Mouse (Mus musculus) E14TG2a.4 (cell line): ENCODE data around the gene Stag2.

Experiments used
- CTCF ChIP-seq: conservative IDR thresholded peaks from 2 replicates; pipeline ENCODE4 v1.5.1; 2014; ENCODE audit warnings: low read length
- NANOG ChIP-seq: IDR thresholded peaks from 2 replicates; pipeline ENCODE4 v1.6.1; 2014; ENCODE audit warnings: borderline replicate concordance, low read length, mixed read lengths

DNA sequence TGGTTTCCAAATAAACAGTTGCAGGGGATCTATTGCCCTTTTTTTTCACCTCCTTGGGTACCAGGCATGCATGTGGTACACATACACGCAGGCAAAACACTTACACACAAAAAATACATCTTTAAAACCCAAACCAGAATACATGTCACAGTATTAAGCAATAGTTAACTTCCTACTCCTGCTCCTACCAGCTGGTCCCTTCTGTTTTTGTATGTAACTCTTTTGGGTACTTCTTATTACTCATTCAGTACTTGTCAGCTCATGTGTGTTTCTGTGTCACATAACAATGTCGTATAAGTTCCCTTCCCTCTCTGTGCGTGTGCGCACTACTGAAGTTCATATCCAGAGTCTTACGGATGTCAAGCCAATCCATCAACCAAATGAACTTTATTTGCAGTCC, 21.7 kb downstream of the Stag2 start:
- TF ChIP-seq CTCF (no peak), NANOG (no peak)
